Mouse (Mus musculus) heart, postnatal 0 days (tissue): ENCODE data around the gene Pnliprp1.

Experiments used
- CTCF ChIP-seq: IDR thresholded peaks from 2 replicates; pipeline ENCODE4 v1.5.1; 2016; ENCODE audit warnings: antibody characterized with exemption, control low read depth, low read depth
- EP300 ChIP-seq: IDR thresholded peaks from 2 replicates; pipeline ENCODE4 v1.6.1; 2016; ENCODE audit warnings: antibody characterized with exemption, low read depth

- TF ChIP-seq CTCF (no peak), EP300 (no peak)
Observed at GRCm38 (mm10) chr19:58717925-58718324, 10.8 kb upstream of the Pnliprp1 start.
